Mouse (Mus musculus) liver, adult (tissue): ENCODE results near the gene Shisa8.

Experiments
- GATA4 ChIP-seq: IDR thresholded peaks from 2 replicates; pipeline ENCODE4 v1.6.1; 2014; ENCODE audit warnings: mild to moderate bottlenecking, low read length; ENCODE audit not compliant: insufficient replicate concordance

Shisa8 gene

DNA sequence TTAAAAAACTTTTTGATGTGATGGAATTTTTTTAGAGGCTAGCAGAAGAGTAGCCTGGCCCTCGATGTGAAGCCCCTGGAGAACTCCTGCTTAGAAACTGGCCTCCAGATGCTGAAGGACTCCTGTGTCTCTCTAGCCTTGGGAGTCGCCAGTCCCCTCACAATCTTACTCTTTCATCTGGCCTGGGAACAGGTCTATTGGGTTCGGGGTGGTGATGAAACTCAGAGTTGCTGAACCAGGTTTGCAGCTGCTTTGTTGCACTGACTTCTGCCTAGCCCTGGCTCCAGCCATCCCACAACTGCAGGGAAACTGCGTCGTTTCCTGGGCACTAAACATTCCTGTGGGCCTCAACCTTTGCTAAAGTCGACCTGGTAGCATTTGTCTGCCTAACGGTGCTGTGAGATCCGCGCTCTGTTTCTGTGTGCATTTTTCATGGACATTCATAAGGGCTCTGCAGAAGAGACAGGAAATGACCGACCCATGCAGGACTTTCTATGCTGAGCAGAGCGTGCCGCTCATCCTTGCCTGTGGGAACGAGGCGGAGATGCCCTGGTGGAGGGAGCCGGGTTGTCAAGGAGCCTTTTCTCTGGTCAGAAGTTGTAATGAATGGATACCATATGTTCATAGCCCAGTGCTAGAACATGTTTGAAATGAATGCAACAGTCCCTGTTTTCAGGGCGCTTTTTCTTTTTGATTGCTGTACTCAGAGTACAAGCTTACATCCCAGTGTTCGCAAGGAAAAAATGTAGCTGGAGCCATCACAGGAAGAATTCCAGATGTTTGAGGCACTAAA, 54.2 kb downstream of the Shisa8 start:
- no peak for TF ChIP-seq GATA4

DNA sequence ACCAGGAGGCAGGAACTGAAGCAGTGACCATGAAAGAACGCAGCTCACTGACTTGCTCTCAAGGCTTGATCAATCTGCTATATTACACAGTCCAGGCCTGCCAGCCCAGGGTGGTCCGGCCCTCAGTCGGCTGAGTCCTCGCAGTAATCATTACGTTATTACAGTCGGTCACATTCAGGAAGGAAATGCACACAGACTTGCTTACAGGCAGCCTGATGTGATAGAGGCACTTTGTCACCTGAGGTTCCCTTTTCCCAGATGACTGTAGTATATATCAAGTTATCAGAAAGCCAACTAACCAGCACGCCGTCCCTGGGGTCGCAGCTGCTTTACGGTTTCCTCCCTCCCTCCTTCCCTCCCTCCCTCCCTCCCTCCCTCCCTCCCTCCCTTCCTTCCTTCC, 55.7 kb downstream of the Shisa8 start:
- TF ChIP-seq GATA4 = no peak

DNA sequence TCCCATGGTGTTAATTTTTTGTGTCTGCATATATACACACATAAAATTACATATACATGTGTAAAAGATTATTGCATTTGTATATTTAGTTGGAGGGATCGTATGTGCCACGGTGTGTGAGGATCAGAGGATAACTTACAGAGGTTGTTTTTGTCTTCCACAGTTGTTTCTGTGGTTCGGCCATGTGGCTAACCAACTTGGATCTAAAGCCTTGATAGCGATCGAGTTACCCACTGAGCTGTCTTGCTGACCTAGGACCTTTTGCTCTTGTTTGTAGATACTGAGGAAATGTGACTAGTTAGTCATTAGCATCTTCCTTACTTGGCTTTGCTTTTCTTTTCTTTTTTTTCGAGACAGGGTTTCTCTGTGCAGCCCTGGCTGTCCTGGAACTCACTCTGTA, 56.3 kb downstream of the Shisa8 start:
- no peak for TF ChIP-seq GATA4
